Mouse (Mus musculus): ENCODE measurements around the gene Scn8a. TPM values are rescaled to one million over a fixed set of nuclear protein-coding genes. Genes with fewer than 3 reads are reported as not detected.
"Not testable (repeated sequence)": the region's sequence is repeated elsewhere in the genome, so short reads cannot be mapped to it uniquely, and the experiment has no call there.

Scn8a gene
- 0.09 TPM in 1 of 2 replicates, not detected in the other for polyA plus RNA-seq (2011; ENCODE audit: insufficient read length, low read depth, missing spikeins)

- TF ChIP-seq POLR2A (IDR thresholded peaks at IDR 0.05; ENCODE audit: low read depth, low read length) (no peak), CTCF (IDR thresholded peaks at IDR 0.05; ENCODE audit: borderline replicate concordance, insufficient read depth, low read length) (no peak)
- H3K27ac ChIP-seq (ENCODE audit: insufficient read depth, low read length): no peak within 1 kb of the TSS
- H3K4me1 ChIP-seq (ENCODE audit: control insufficient read depth, insufficient read depth, low read length): no peaks in the 10 kb centered on the region; the same call in 1 of the 2 replicates
- peak within 1 kb of the TSS; percentile 34; the same call in 1 of the 2 replicates for H3K4me3 ChIP-seq (ENCODE audit: insufficient read depth, low read length)
These were observed at the start of gene Scn8a for GRCm38 (mm10) chr15:100869558-100869957. TSS of gene Scn8a (plus strand) at chr15:100869858.

- TF ChIP-seq POLR2A (IDR thresholded peaks at IDR 0.05; ENCODE audit: low read depth, low read length) (no peak), CTCF (IDR thresholded peaks at IDR 0.05; ENCODE audit: borderline replicate concordance, insufficient read depth, low read length) (no peak)
- Histone ChIP-seq H3K4me3 (ENCODE audit: insufficient read depth, low read length) (no peak overlapping the region), H3K27ac (ENCODE audit: insufficient read depth, low read length) (no peak overlapping the region), H3K4me1 (ENCODE audit: control insufficient read depth, insufficient read depth, low read length) (no peaks in the 10 kb centered on the region)
These were observed 47.8 kb upstream of the Scn8a start for GRCm38 (mm10) chr15:100821824-100822223.

GRCm38 (mm10) chr15:100822370-100822769, 47.3 kb upstream of the Scn8a start:
- not testable (repeated sequence) for H3K4me3 ChIP-seq (ENCODE audit: insufficient read depth, low read length); H3K27ac ChIP-seq (ENCODE audit: insufficient read depth, low read length); H3K4me1 ChIP-seq (ENCODE audit: control insufficient read depth, insufficient read depth, low read length)

- TF ChIP-seq POLR2A (IDR thresholded peaks at IDR 0.05; ENCODE audit: low read depth, low read length) (no peak), CTCF (IDR thresholded peaks at IDR 0.05; ENCODE audit: borderline replicate concordance, insufficient read depth, low read length) (no peak)
- H3K4me3 ChIP-seq (ENCODE audit: insufficient read depth, low read length): no peak overlapping the region
- no peak overlapping the region for H3K27ac ChIP-seq (ENCODE audit: insufficient read depth, low read length)
- H3K4me1 ChIP-seq (ENCODE audit: control insufficient read depth, insufficient read depth, low read length): no peaks in the 10 kb centered on the region
These were observed 44.3 kb upstream of the Scn8a start for GRCm38 (mm10) chr15:100825249-100825856.

- Histone ChIP-seq H3K27ac (ENCODE audit: insufficient read depth, low read length) (no peak overlapping the region), H3K4me3 (ENCODE audit: insufficient read depth, low read length) (no peak overlapping the region), H3K4me1 (ENCODE audit: control insufficient read depth, insufficient read depth, low read length) (no peaks in the 10 kb centered on the region)
- TF ChIP-seq POLR2A (IDR thresholded peaks at IDR 0.05; ENCODE audit: low read depth, low read length) (no peak), CTCF (IDR thresholded peaks at IDR 0.05; ENCODE audit: borderline replicate concordance, insufficient read depth, low read length) (no peak)
These were observed 43.6 kb upstream of the Scn8a start for GRCm38 (mm10) chr15:100826076-100826475.

GRCm38 (mm10) chr15:100829775-100830174, 39.9 kb upstream of the Scn8a start:
- Histone ChIP-seq H3K4me1 (ENCODE audit: control insufficient read depth, insufficient read depth, low read length) (no peaks in the 10 kb centered on the region), H3K4me3 (ENCODE audit: insufficient read depth, low read length) (no peak overlapping the region), H3K27ac (ENCODE audit: insufficient read depth, low read length) (no peak overlapping the region)
- TF ChIP-seq POLR2A (IDR thresholded peaks at IDR 0.05; ENCODE audit: low read depth, low read length) (no peak), CTCF (IDR thresholded peaks at IDR 0.05; ENCODE audit: borderline replicate concordance, insufficient read depth, low read length) (no peak)

GRCm38 (mm10) chr15:100830682-100831081, 39.0 kb upstream of the Scn8a start:
- H3K4me1 ChIP-seq (ENCODE audit: control insufficient read depth, insufficient read depth, low read length): no peaks in the 10 kb centered on the region
- TF ChIP-seq CTCF (IDR thresholded peaks at IDR 0.05; ENCODE audit: borderline replicate concordance, insufficient read depth, low read length): no peak
- TF ChIP-seq POLR2A (IDR thresholded peaks at IDR 0.05; ENCODE audit: low read depth, low read length): no peak
- no peak overlapping the region for H3K4me3 ChIP-seq (ENCODE audit: insufficient read depth, low read length)
- no peak overlapping the region for H3K27ac ChIP-seq (ENCODE audit: insufficient read depth, low read length)

GRCm38 (mm10) chr15:100832144-100832543, 37.5 kb upstream of the Scn8a start:
- no peak for TF ChIP-seq CTCF (IDR thresholded peaks at IDR 0.05; ENCODE audit: borderline replicate concordance, insufficient read depth, low read length)
- no peak for TF ChIP-seq POLR2A (IDR thresholded peaks at IDR 0.05; ENCODE audit: low read depth, low read length)
- Histone ChIP-seq H3K27ac (ENCODE audit: insufficient read depth, low read length) (no peak overlapping the region), H3K4me1 (ENCODE audit: control insufficient read depth, insufficient read depth, low read length) (no peaks in the 10 kb centered on the region), H3K4me3 (ENCODE audit: insufficient read depth, low read length) (no peak overlapping the region)

- H3K4me3 ChIP-seq (ENCODE audit: insufficient read depth, low read length): no peak overlapping the region
- H3K4me1 ChIP-seq (ENCODE audit: control insufficient read depth, insufficient read depth, low read length): no peaks in the 10 kb centered on the region
- no peak overlapping the region for H3K27ac ChIP-seq (ENCODE audit: insufficient read depth, low read length)
- TF ChIP-seq POLR2A (IDR thresholded peaks at IDR 0.05; ENCODE audit: low read depth, low read length): no peak
- TF ChIP-seq CTCF (IDR thresholded peaks at IDR 0.05; ENCODE audit: borderline replicate concordance, insufficient read depth, low read length): no peak
These were observed 36.9 kb upstream of the Scn8a start for GRCm38 (mm10) chr15:100832784-100833183.

- H3K4me1 ChIP-seq (ENCODE audit: control insufficient read depth, insufficient read depth, low read length): no peaks in the 10 kb centered on the region
- no peak overlapping the region for H3K27ac ChIP-seq (ENCODE audit: insufficient read depth, low read length)
- TF ChIP-seq CTCF (IDR thresholded peaks at IDR 0.05; ENCODE audit: borderline replicate concordance, insufficient read depth, low read length) (no peak), POLR2A (IDR thresholded peaks at IDR 0.05; ENCODE audit: low read depth, low read length) (no peak)
- H3K4me3 ChIP-seq (ENCODE audit: insufficient read depth, low read length): no peak overlapping the region
These were observed 32.9 kb upstream of the Scn8a start for GRCm38 (mm10) chr15:100836729-100837128.
